Mouse (Mus musculus): ENCODE results near the gene Tmc3. TPM values are rescaled to one million over a fixed set of nuclear protein-coding genes. Genes with fewer than 3 reads are reported as not detected.

Tmc3 gene
- total and polyA plus RNA-seq, 3 experiments = 0.08 to 0.11 TPM; not detected in 1

DNA sequence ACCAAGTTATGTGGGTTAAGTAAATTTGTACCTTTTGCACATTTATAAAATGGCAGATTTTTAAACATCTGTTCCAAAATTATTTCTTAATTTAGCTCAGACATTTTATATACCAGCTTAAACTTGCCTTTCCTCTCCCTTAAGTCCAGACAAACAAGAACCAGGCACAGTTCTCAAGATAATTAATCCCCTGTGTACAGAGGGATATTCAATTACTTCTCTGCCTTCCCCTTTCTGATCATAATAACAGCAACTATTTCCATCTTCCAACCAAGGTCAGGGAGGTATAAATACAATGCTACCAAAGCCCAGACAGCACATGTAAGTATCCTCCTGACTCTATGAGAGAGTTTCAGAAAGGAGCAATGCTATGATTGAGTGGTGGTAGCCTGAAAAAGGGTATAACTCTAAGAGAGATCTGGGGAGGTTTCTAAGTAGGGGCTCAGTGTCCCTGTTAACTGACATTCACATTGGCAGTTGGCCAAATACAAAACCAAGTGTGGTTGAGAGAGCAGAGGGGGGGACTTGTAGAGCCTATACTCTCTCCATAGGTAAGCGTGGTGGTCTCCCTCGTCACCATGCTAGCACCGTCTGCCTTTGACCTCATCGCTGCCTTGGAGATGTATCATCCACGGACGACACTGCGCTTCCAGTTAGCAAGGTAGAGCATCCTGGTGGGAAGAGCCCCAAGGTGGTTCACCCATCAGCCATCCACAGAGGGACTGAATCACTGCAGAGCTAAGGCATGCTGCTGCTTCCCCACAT lies 19.6 kb downstream of the Tmc3 start:
- TF ChIP-seq EP300 (IDR thresholded peaks at IDR 0.05; ENCODE audit: insufficient read depth, low read depth, low read length) (no peak), POLR2A (IDR thresholded peaks at IDR 0.05; ENCODE audit: insufficient read depth, low read depth, low read length) (no peak)
- Histone ChIP-seq H3K27ac (no peak overlapping the region), H3K4me1 (ENCODE audit: control insufficient read depth, insufficient read depth, low read length) (no peaks in the 10 kb centered on the region), H3K27me3 (ENCODE audit: control insufficient read depth, insufficient read depth, low read length) (no peaks in the 10 kb centered on the region), H3K4me3 (no peak overlapping the region), H3K9ac (ENCODE audit: low read depth, low read length) (no peak overlapping the region), H3K36me3 (ENCODE audit: control insufficient read depth, insufficient read depth, low read length) (no peaks in the 10 kb centered on the region), H3K79me2 (replicated peaks; ENCODE audit: control insufficient read depth, insufficient read depth, low read length) (no peaks in the 10 kb centered on the region)
- 95% methylated on average over 7 of the region's 7 CpGs for WGBS
- no peak for DNase-seq
- intact Hi-C loops (cut with DNase I) = no loop called here

- DNase-seq = no peak
- Histone ChIP-seq H3K9ac (ENCODE audit: low read depth, low read length) (no peak overlapping the region), H3K36me3 (ENCODE audit: control insufficient read depth, insufficient read depth, low read length) (no peaks in the 10 kb centered on the region), H3K4me1 (ENCODE audit: control insufficient read depth, insufficient read depth, low read length) (no peaks in the 10 kb centered on the region), H3K27me3 (ENCODE audit: control insufficient read depth, insufficient read depth, low read length) (no peaks in the 10 kb centered on the region), H3K79me2 (replicated peaks; ENCODE audit: control insufficient read depth, insufficient read depth, low read length) (no peaks in the 10 kb centered on the region), H3K27ac (no peak overlapping the region), H3K4me3 (no peak overlapping the region)
- intact Hi-C loops (cut with DNase I) = no loop called here
- TF ChIP-seq CTCF (IDR thresholded peaks at IDR 0.05) = no peak
- no peak for TF ChIP-seq EP300 (IDR thresholded peaks at IDR 0.05; ENCODE audit: insufficient read depth, low read depth, low read length)
- TF ChIP-seq POLR2A (IDR thresholded peaks at IDR 0.05; ENCODE audit: insufficient read depth, low read depth, low read length) = no peak
- 97% methylated on average over 2 of the region's 2 CpGs for WGBS
Observed at GRCm38 (mm10) chr7:83606796-83607195, 22.1 kb downstream of the Tmc3 start.

DNA sequence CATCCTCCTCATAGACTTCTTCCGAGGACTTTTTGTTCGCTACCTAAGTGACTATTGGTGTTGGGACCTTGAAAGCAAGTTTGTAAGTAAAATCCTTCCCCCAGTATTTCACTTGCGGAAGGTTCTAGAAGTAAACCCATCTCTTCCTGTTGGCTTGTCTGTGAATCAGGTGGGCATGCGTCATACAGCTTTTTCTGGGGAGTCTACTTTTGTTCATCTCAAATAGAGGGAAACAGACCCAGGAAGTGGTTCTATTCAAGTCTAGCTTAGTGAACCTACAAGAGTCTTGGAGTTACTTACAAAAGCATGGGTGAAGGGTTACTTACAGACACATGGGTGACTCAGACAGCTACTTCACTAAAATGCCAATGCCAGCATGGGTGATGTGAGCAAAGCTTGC lies 25.2 kb downstream of the Tmc3 start:
- no peaks in the 10 kb centered on the region for H3K27me3 ChIP-seq (ENCODE audit: control insufficient read depth, insufficient read depth, low read length)
- no peak for TF ChIP-seq CTCF (IDR thresholded peaks at IDR 0.05)
- no peak for TF ChIP-seq EP300 (IDR thresholded peaks at IDR 0.05; ENCODE audit: insufficient read depth, low read depth, low read length)
- TF ChIP-seq POLR2A (IDR thresholded peaks at IDR 0.05; ENCODE audit: insufficient read depth, low read depth, low read length) = no peak
- H3K4me3 ChIP-seq = no peak overlapping the region
- no peak overlapping the region for H3K9ac ChIP-seq (ENCODE audit: low read depth, low read length)
- intact Hi-C loops (cut with DNase I) = no loop called here
- no peaks in the 10 kb centered on the region for H3K4me1 ChIP-seq (ENCODE audit: control insufficient read depth, insufficient read depth, low read length)
- no peaks in the 10 kb centered on the region for H3K79me2 ChIP-seq (replicated peaks; ENCODE audit: control insufficient read depth, insufficient read depth, low read length)
- WGBS = 95% methylated on average over 4 of the region's 4 CpGs
- no peaks in the 10 kb centered on the region for H3K36me3 ChIP-seq (ENCODE audit: control insufficient read depth, insufficient read depth, low read length)
- no peak overlapping the region for H3K27ac ChIP-seq
- no peak for DNase-seq

DNA sequence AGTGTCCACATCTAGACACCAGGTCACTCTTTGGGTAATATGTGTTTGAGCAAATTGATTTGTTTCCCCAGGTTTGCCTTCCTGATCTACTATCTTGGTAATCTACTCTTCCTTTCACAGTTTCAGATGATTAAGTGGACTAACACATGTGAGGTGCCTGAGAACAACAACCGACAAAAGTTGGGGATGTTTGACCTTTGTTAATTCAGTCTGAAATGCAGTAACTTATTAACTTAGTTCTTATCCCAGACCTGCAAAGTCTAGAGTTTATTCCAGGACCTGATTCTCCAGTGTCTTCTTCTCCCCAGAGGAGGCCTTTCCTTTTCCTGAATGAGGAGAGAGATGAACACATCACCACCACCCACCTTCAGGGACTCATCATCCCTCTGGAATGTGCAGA lies 27.2 kb downstream of the Tmc3 start:
- H3K36me3 ChIP-seq (ENCODE audit: control insufficient read depth, insufficient read depth, low read length) = no peaks in the 10 kb centered on the region
- no peak overlapping the region for H3K27ac ChIP-seq
- intact Hi-C loops (cut with DNase I) = no loop called here
- no peak for TF ChIP-seq POLR2A (IDR thresholded peaks at IDR 0.05; ENCODE audit: insufficient read depth, low read depth, low read length)
- no peak for TF ChIP-seq CTCF (IDR thresholded peaks at IDR 0.05)
- no peak for TF ChIP-seq EP300 (IDR thresholded peaks at IDR 0.05; ENCODE audit: insufficient read depth, low read depth, low read length)
- 78% methylated on average over 1 of the region's 1 CpGs for WGBS
- H3K4me1 ChIP-seq (ENCODE audit: control insufficient read depth, insufficient read depth, low read length) = no peaks in the 10 kb centered on the region
- no peak for DNase-seq
- no peak overlapping the region for H3K9ac ChIP-seq (ENCODE audit: low read depth, low read length)
- no peaks in the 10 kb centered on the region for H3K79me2 ChIP-seq (replicated peaks; ENCODE audit: control insufficient read depth, insufficient read depth, low read length)
- H3K27me3 ChIP-seq (ENCODE audit: control insufficient read depth, insufficient read depth, low read length) = no peaks in the 10 kb centered on the region
- no peak overlapping the region for H3K4me3 ChIP-seq

DNA sequence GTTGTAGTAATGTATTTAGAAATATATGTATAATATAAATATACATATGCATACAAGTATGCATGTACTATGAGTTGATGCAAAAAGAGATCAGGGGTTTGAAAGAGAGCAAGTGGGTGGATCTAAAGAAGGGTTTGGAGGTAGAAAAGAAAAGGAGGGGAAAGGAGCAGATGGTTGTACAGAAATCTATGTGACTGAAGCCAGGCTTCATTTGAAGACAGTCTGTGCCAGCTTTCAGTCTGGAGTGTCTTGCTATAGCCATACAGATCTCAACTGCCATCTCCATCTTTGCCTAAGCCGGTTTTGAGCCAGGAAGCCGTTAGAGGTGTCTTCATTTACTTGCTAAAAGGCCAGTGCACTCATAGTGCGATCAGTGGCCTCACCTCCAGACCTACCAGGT lies 30.5 kb downstream of the Tmc3 start:
- intact Hi-C loops (cut with DNase I) = no loop called here
- WGBS = 92% methylated on average over 3 of the region's 3 CpGs
- no peaks in the 10 kb centered on the region for H3K4me1 ChIP-seq (ENCODE audit: control insufficient read depth, insufficient read depth, low read length)

GRCm38 (mm10) chr7:83615815-83616214 lies 31.1 kb downstream of the Tmc3 start:
- 80% methylated on average over 8 of the region's 8 CpGs for WGBS
- Histone ChIP-seq H3K27me3 (ENCODE audit: control insufficient read depth, insufficient read depth, low read length) (no peaks in the 10 kb centered on the region), H3K79me2 (replicated peaks; ENCODE audit: control insufficient read depth, insufficient read depth, low read length) (no peaks in the 10 kb centered on the region), H3K27ac (no peak overlapping the region), H3K36me3 (ENCODE audit: control insufficient read depth, insufficient read depth, low read length) (no peaks in the 10 kb centered on the region), H3K9ac (ENCODE audit: low read depth, low read length) (no peak overlapping the region), H3K4me3 (no peak overlapping the region), H3K4me1 (ENCODE audit: control insufficient read depth, insufficient read depth, low read length) (no peaks in the 10 kb centered on the region)
- TF ChIP-seq POLR2A (IDR thresholded peaks at IDR 0.05; ENCODE audit: insufficient read depth, low read depth, low read length) (no peak), CTCF (IDR thresholded peaks at IDR 0.05) (peak; percentile 39), EP300 (IDR thresholded peaks at IDR 0.05; ENCODE audit: insufficient read depth, low read depth, low read length) (no peak)
- intact Hi-C loops (cut with DNase I) = no loop called here
- DNase-seq = no peak

More for the DNA sequence above, 30.5 kb downstream of the Tmc3 start:
- TF ChIP-seq EP300 (IDR thresholded peaks at IDR 0.05; ENCODE audit: insufficient read depth, low read depth, low read length) (no peak), POLR2A (IDR thresholded peaks at IDR 0.05; ENCODE audit: insufficient read depth, low read depth, low read length) (no peak), CTCF (IDR thresholded peaks at IDR 0.05) (no peak)
- H3K36me3 ChIP-seq (ENCODE audit: control insufficient read depth, insufficient read depth, low read length) = no peaks in the 10 kb centered on the region
- no peak overlapping the region for H3K9ac ChIP-seq (ENCODE audit: low read depth, low read length)
- H3K79me2 ChIP-seq (replicated peaks; ENCODE audit: control insufficient read depth, insufficient read depth, low read length) = no peaks in the 10 kb centered on the region
- no peak overlapping the region for H3K4me3 ChIP-seq
- DNase-seq = no peak
- H3K27ac ChIP-seq = no peak overlapping the region
- no peaks in the 10 kb centered on the region for H3K27me3 ChIP-seq (ENCODE audit: control insufficient read depth, insufficient read depth, low read length)
